Mouse (Mus musculus) thymus, adult 2 months (tissue): ENCODE measurements around the gene Pdyn.

Experiments used
- CTCF ChIP-seq: fragments of 200-500 bp; IDR thresholded peaks from 2 replicates; pipeline ENCODE4 v1.5.1; 2012; ENCODE audit warnings: mild to moderate bottlenecking, control low read depth, low read length, moderate library complexity, borderline replicate concordance; ENCODE audit not compliant: control insufficient read depth, poor library complexity, insufficient read depth; ENCODE audit errors: extremely low read depth
- POLR2A ChIP-seq: fragments of 200-500 bp; IDR thresholded peaks from 2 replicates; pipeline ENCODE4 v1.6.1; 2012; ENCODE audit warnings: mild to moderate bottlenecking, low read length, control low read depth, moderate library complexity; ENCODE audit not compliant: control insufficient read depth, poor library complexity, insufficient read depth; ENCODE audit errors: extremely low read depth

- no peak for TF ChIP-seq CTCF
- TF ChIP-seq POLR2A = no peak
Observed at GRCm38 (mm10) chr2:129689694-129690093, 9.9 kb downstream of the Pdyn start.
